Mouse (Mus musculus): ENCODE data around the gene Paqr5.

DNA sequence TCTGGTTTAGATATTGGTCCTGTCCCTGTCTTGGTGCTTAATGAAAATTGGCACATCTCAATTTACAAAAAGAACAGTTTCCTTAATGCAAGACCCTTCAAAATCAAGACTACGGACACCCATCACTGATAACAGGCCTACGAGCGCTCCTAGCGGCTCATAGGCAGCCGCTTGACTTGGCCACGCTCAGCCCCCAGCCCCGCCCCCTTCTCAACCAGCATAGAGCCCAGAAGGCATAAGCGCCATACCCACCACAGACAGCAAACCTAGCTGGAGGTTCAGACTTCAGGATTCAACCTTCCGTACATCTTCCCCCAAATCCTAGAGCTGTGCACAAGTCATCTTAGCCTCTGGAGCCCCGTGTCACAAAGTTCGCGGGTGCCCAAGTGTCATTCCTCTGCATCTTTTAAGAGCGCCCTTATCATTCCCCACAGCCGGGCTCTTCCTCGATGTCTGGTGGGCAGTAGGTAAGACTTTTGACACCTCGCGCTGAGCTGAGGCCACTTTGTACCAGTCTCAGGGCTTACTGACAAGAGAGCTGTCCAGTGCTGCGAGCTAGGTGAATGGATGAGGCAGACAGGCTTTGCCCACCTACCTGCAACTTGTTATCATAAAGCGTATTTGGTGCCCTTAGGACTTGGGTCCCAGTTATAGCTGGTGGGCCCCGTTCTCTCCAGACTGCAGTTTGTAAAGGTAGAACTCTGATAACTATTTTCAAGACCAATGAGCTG lies 116.0 kb downstream of the Paqr5 start:
- no peak for TF ChIP-seq CTCF (IDR thresholded peaks at IDR 0.05; ENCODE audit: extremely low read depth, insufficient read length, insufficient replicate concordance, low read depth, low read length)
- no peak for TF ChIP-seq POLR2A (IDR thresholded peaks at IDR 0.05; ENCODE audit: low read depth, low read length)
